Mouse (Mus musculus): ENCODE data around the gene Egln2. TPM values are rescaled to one million over a fixed set of nuclear protein-coding genes. Genes with fewer than 3 reads are reported as not detected.

Gene Egln2
- 51.9 and 54.2 TPM in 2 replicates for polyA plus RNA-seq (2015; fragmentation: Nextera tagmentation; extraction: Ambion mirVana)

GRCm38 (mm10) chr7:27166614-27167474 lies at the start of gene Egln2:
TSS of gene Egln2 (minus strand) at chr7:27166802.

DNA sequence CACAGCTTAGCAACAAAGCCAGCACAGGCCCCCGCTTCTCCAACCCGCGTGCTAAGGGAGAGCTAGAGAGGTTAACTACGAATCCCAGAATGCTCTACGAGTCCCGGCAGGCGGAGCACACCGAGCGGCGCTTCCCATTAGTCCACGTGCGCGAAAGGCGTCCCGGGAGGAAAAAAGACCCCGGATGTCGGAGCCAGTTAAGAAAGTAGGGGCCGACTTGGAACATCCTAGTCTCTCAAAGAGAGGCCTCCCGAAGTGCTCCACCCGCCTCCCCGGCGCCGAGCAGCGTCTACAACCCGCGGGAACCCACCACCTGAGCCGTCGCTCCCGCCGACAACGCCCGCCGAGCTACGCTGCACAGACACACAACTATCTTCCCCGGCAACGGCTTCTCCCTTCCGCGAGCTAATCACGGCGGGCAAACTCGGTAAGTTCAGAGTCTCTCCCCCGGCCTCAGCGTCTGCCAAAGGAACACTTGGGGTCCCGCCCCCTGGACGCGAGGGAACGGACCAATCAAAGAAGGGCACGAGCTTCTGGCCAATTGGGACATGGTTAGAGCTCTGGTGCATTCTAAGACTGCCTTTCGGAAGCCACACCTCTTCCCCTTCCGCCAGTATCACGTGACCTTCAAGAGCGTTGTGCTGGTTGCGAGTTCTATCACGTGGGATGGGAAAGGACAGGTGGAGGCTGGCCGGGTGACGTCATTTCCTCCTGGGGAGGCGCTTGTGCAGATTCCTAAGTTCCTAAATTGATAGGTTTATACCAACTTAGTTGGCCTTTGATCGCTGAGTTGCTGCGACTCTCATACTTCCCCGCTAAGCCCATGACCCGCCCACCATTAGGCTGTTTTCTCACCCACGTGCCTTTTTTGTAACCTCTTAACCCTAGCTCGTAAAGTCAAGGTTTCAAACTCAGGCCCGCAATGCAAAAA lies 29.3 kb upstream of the Egln2 start, which contains the start of the genes BC024978 and Snrpa:
TSS of gene BC024978 (plus strand) at position 101 of the 931 bp plus-strand sequence.
TSS of gene Snrpa (minus strand) at position 591 of the 931 bp plus-strand sequence.

DNA sequence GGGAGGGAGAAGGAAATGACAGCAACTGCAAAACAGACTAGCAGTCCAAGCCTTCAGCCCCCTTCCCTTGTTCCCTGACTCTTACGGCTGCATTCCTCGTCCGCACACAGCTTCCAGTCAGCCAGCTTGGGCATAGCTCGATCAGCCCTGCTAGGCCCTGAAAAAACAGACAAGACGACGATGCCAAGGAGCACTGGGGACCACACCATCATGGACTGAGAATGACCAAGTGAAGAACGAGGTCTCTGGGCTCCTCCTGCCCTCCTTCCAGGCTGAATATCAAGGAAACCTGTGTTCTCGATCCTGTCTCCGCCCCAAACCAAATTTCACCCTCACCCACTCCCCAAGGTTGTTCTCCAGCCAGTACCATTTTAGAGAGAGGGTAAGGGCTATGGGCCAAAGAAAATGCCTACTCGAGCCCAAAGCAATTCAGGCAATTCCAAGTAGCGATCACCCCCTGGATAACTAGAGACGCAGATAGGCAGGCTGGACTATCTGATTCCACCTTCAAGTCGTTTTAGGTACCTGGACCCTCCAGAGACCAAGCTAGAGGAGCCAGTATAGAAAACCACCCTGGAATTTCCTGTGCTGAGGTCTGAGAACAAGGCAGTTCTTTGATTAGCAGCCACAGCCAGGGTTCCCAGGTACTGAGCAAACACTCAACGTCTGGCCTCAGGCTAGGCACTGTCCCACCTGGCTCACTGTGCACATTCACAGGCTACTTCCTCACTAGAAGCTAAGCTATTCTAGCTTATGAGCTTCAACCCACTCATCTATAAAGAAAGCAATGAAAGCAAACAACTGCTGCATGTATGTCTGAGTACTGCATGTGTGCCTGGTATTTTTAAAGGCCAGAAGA lies 14.5 kb upstream of the Egln2 start, which contains the start of the genes Gm21983 and Mia:
TSS of gene Gm21983 (minus strand) at position 250 of the 859 bp plus-strand sequence.
TSS of gene Mia (minus strand) at position 321 of the 859 bp plus-strand sequence.

DNA sequence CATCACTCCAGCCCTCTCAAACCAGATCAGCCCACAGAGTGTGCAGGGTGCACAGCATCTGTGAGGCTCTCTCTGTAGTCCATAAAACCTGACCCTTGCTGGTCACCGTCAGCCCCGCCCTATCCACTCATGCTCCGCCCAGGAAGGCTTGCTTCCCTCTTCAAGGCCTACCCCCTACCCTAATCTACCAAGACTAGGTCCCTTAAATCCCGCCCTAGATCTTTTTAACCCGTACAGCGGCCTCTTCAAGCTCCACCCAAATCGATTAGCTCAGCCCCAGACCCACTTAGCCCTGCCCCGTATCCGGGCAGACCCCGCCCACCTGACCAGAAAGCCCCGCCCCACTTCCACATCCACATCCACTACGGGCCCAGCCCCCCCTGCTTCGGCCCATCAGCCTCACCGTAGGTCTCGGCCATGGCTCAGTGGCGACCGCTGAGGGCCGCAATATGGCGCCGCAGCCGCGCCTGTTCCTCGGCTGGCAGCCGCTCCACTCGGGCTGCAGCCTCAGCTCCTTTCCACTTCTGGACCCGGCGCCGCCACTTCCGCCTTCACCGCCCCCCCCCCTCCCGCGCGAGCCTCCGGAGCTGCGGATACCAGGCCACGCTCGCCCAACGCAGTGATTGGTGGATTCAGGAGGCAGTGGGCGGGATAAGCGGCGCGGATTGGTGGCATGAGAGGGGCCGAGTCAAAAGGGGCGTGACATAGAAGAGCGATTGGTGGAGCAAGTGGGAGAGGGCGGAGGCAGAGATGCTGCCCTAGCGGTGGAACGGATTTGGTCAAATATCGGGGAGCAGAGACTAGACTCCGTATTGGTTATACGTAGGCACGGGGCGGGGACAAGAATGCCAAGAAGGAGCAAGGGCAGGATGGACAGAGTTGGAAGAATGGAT lies 12.0 kb upstream of the Egln2 start, which contains the start of gene Rab4b:
TSS of gene Rab4b (minus strand) at position 573 of the 893 bp plus-strand sequence.

DNA sequence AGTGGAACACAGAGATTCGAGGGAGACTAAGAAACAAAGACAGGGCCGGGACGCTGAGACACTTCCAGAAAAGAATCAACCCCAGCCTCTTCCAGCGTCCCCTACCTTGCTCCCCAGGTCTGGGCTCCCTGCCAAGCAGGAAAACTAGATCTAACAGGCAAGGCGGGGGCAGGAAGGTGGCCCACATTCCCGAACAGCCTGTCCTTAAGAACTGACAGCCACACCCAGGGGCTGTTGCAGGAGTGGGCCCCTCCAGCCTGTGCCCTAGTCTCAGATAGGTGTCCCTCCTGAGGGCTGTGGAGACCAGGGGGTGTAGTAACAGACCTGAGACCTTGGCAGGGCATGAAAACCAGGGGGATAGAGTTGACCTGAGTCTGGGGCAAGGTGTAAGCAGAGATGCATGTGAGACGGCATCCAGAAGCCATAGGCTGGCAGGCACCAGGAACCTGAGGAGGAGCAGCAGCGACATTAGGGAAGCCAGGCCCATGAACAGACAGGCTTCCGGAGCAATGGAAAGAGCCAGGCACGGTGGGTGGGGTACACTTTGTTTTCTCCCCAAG lies 13.3 kb downstream of the Egln2 start, which contains the start of gene Cyp2t4:
TSS of gene Cyp2t4 (plus strand) at position 510 of the 560 bp plus-strand sequence.

DNA sequence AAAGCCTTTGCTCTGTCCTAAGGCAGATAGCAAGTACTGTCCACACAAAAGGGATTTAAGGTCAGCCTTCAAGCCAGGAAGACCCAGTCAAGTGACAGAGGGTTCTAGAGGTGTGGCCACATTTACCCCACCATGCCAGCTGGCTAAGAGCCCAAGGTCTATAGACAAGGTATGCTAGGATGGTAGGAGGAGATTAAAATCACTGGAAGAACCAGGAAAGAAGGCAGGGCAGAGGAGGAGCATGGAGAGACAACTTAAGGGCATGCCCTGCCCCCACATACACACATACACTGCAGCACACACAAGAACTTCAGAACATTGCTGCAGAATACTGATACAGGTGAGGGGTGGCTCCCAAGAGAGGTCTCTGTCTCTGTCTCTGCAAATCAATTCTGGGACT lies 46.9 kb downstream of the Egln2 start, which contains the start of gene Cyp2f2:
TSS of gene Cyp2f2 (plus strand) at position 234 of the 400 bp plus-strand sequence.

MicroRNA genes within 50 kb of the gene (microRNA counts, 519-probe panel; counts per million panel counts)
- not detected for microRNA mmu-miR-1191

Small RNA genes lying within 50 kb of the gene (microRNA-seq; reads per million reads assigned to microRNA genes)
- gene Mir1191 (1.5 reads per million), gene Mir3101 (not detected)

Other genes with a start within 250 kb of the Egln2 start
- gene Cyp2a22, start 227.4 kb downstream of the Egln2 start, polyA plus RNA-seq (2015; fragmentation: Nextera tagmentation; extraction: Ambion mirVana), result not detected in 2 replicates
- gene Cyp2a12, start 137.7 kb downstream of the Egln2 start, polyA plus RNA-seq (2015; fragmentation: Nextera tagmentation; extraction: Ambion mirVana), result not detected in 2 replicates
- gene Cyp2f2, start 46.9 kb downstream of the Egln2 start, polyA plus RNA-seq (2015; fragmentation: Nextera tagmentation; extraction: Ambion mirVana), result 1.2 TPM in 2 replicates
- not detected in 2 replicates for gene Cyp2t4, start 13.1 kb downstream of the Egln2 start, polyA plus RNA-seq (2015; fragmentation: Nextera tagmentation; extraction: Ambion mirVana)
- 78.5 and 84.2 TPM in 2 replicates for gene Rab4b, start 12.1 kb upstream of the Egln2 start, polyA plus RNA-seq (2015; fragmentation: Nextera tagmentation; extraction: Ambion mirVana)
- gene Gm21983, start 14.3 kb upstream of the Egln2 start, polyA plus RNA-seq (2015; fragmentation: Nextera tagmentation; extraction: Ambion mirVana), result not detected in 2 replicates
- gene Mia, start 14.4 kb upstream of the Egln2 start, polyA plus RNA-seq (2015; fragmentation: Nextera tagmentation; extraction: Ambion mirVana), result 0.49 and 0.75 TPM in 2 replicates
- 2.2 and 2.4 TPM in 2 replicates for gene BC024978, start 29.0 kb upstream of the Egln2 start, polyA plus RNA-seq (2015; fragmentation: Nextera tagmentation; extraction: Ambion mirVana)
- gene Snrpa, start 29.5 kb upstream of the Egln2 start, polyA plus RNA-seq (2015; fragmentation: Nextera tagmentation; extraction: Ambion mirVana), result 88.1 and 89.0 TPM in 2 replicates
- 3.4 and 3.6 TPM in 2 replicates for gene Itpkc, start 61.9 kb upstream of the Egln2 start, polyA plus RNA-seq (2015; fragmentation: Nextera tagmentation; extraction: Ambion mirVana)
- 13.0 and 14.1 TPM in 2 replicates for gene Coq8b, start 66.2 kb upstream of the Egln2 start, polyA plus RNA-seq (2015; fragmentation: Nextera tagmentation; extraction: Ambion mirVana)
- gene Numbl, start 91.6 kb upstream of the Egln2 start, polyA plus RNA-seq (2015; fragmentation: Nextera tagmentation; extraction: Ambion mirVana), result 21.1 and 22.5 TPM in 2 replicates
- gene Ltbp4, start 170.9 kb upstream of the Egln2 start, polyA plus RNA-seq (2015; fragmentation: Nextera tagmentation; extraction: Ambion mirVana), result 100 and 115 TPM in 2 replicates
- 26.1 and 28.3 TPM in 2 replicates for gene Shkbp1, start 189.2 kb upstream of the Egln2 start, polyA plus RNA-seq (2015; fragmentation: Nextera tagmentation; extraction: Ambion mirVana)
- gene Gm20479, start 190.6 kb upstream of the Egln2 start, polyA plus RNA-seq (2015; fragmentation: Nextera tagmentation; extraction: Ambion mirVana), result 0.51 and 1.5 TPM in 2 replicates